Mouse (Mus musculus): ENCODE data around the gene Esrra. TPM values are rescaled to one million over a fixed set of nuclear protein-coding genes. Genes with fewer than 3 reads are reported as not detected.
A peak's percentile ranks its signal among the peaks of the same experiment; 100 is the strongest.

Gene Esrra
- polyA plus RNA-seq, 1 experiment from 2014 or later = 3.3 TPM

DNA sequence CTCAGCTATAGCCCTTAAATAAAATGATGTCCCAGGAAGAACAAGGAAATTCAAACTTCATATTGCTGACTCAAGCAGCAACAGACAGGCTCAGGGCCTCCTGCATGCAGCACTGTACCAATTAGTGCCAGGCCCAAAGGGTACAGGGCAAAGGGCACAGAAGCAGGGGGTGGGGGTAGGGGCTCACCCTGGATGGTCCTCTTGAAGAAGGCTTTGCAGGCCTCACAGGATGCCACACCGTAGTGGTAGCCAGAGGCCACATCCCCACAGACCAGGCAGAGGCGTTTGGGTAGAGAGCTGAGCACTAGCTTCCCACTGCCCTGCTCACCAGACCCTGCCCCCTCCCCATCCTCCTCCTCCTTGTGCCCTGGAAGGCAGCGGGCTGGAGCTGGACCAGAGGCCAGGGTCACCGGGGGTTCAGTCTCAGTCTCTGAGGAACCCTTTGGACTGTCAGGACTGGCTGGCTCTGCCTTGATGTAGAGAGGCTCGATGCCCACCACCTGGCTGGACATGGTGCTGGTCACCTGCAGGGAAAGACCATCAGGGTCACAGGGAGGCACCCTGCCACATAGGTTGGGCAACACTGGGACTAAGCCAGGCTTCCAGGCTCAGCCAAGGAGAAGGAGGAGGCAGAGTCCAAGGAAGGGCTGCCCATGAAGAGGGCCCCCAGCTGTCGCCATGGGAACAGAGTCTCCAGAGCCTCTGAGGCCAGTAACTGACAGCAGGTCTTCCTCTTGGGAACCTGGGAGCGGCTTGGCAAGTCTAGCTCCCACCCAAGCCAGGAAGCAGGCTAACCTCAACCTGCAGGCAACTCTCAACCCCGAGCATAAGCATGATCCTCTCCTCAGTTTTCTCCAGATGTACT lies 1.5 kb downstream of the Esrra start:
- ATAC-seq (ENCODE audit: insufficient number of reproducible peaks, low FRiP score, low TSS enrichment, low read depth) = 0 out of 2 replicates have a peak, but pooled peaks have one; percentile 3
- Histone ChIP-seq H3K4me3 (ENCODE audit: low read depth, low read length) (no peak overlapping the region), H3K36me3 (ENCODE audit: control insufficient read depth, insufficient read depth, low read length) (no peaks in the 10 kb centered on the region), H3K9me3 (ENCODE audit: control insufficient read depth, low read length) (no peaks in the 10 kb centered on the region), H3K27me3 (ENCODE audit: control insufficient read depth, insufficient read depth, low read length) (peaks cover 24% of the 10 kb centered on the region), H3K4me1 (ENCODE audit: control insufficient read depth, insufficient read depth, low read length) (peaks cover 5% of the 10 kb centered on the region), H3K9ac (ENCODE audit: low read length) (peak overlapping the region; percentile 30; the same call in 1 of the 2 replicates), H3K27ac (replicated peaks; ENCODE audit: low read depth, low read length) (no peak overlapping the region), H3K4me2 (ENCODE audit: low read depth, severe bottlenecking) (peak overlapping the region; percentile 87; the same call in 1 of the 2 replicates)
- WGBS = 43% methylated on average over 8 of the region's 8 CpGs
- no peak for DNase-seq (ENCODE audit: low spot score)

- Histone ChIP-seq H3K27ac (replicated peaks; ENCODE audit: low read depth, low read length) (no peak overlapping the region), H3K4me3 (ENCODE audit: low read depth, low read length) (no peak overlapping the region), H3K4me1 (ENCODE audit: control insufficient read depth, insufficient read depth, low read length) (peaks cover 5% of the 10 kb centered on the region), H3K27me3 (ENCODE audit: control insufficient read depth, insufficient read depth, low read length) (peaks cover 18% of the 10 kb centered on the region), H3K36me3 (ENCODE audit: control insufficient read depth, insufficient read depth, low read length) (no peaks in the 10 kb centered on the region), H3K9me3 (ENCODE audit: control insufficient read depth, low read length) (no peaks in the 10 kb centered on the region), H3K4me2 (ENCODE audit: low read depth, severe bottlenecking) (no peak overlapping the region), H3K9ac (ENCODE audit: low read length) (0 out of 2 replicates have a peak overlapping the region, but pooled peaks have one; percentile 30)
- ATAC-seq (ENCODE audit: insufficient number of reproducible peaks, low FRiP score, low TSS enrichment, low read depth) (no peak), DNase-seq (ENCODE audit: low spot score) (no peak)
Measured at GRCm38 (mm10) chr19:6919431-6919830, 2.2 kb downstream of the Esrra start.

DNA sequence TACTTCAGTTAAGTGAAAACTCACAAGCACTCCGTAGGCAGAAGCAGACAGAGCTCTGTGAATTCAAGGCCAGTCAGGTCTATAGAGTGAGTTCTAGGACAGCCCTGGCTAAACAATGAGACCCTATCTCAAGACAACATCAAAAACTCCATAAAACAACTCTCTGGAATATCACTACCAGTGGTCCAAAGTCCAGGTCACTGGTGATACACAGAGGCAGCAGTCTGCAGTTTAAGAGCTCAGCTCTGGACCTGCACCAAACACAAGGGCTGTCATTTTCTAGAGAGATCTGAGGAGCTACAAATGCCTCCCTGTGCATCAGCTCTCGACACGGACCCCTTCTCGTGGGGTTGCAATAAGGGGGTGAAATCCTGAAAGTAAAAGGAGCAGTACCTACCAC lies 3.3 kb downstream of the Esrra start:
- ATAC-seq (ENCODE audit: insufficient number of reproducible peaks, low FRiP score, low TSS enrichment, low read depth) (no peak), DNase-seq (ENCODE audit: low spot score) (no peak)
- Histone ChIP-seq H3K27me3 (ENCODE audit: control insufficient read depth, insufficient read depth, low read length) (peaks cover 10% of the 10 kb centered on the region), H3K4me1 (ENCODE audit: control insufficient read depth, insufficient read depth, low read length) (peaks cover 5% of the 10 kb centered on the region), H3K4me2 (ENCODE audit: low read depth, severe bottlenecking) (no peak overlapping the region), H3K9ac (ENCODE audit: low read length) (no peak overlapping the region; the same call in 1 of the 2 replicates), H3K27ac (replicated peaks; ENCODE audit: low read depth, low read length) (no peak overlapping the region), H3K4me3 (ENCODE audit: low read depth, low read length) (no peak overlapping the region), H3K9me3 (ENCODE audit: control insufficient read depth, low read length) (no peaks in the 10 kb centered on the region), H3K36me3 (ENCODE audit: control insufficient read depth, insufficient read depth, low read length) (no peaks in the 10 kb centered on the region)
- 92% methylated on average over 4 of the region's 4 CpGs for WGBS

DNA sequence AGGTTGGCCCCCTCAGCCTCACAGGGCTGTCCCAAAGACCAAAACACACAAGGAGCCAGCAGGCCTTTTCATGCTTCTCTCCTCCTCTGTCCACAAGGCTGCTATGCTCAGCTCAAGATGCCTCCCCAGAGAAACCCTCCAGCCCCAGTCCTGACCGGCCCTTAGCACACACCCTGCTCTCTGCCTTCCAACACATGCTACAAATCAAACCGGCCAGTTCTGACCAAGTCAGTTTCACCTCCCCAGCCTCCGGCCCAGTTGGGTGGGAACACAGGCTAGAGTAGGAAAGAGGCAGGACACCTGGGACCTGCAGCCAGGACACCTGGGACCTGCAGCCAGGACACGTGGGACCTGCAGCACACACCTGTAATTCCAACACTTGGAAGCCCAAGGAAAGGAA lies 5.1 kb downstream of the Esrra start:
- Histone ChIP-seq H3K36me3 (ENCODE audit: control insufficient read depth, insufficient read depth, low read length) (peaks cover 10% of the 10 kb centered on the region), H3K4me1 (ENCODE audit: control insufficient read depth, insufficient read depth, low read length) (peaks cover 5% of the 10 kb centered on the region), H3K4me2 (ENCODE audit: low read depth, severe bottlenecking) (no peak overlapping the region), H3K9me3 (ENCODE audit: control insufficient read depth, low read length) (no peaks in the 10 kb centered on the region), H3K27me3 (ENCODE audit: control insufficient read depth, insufficient read depth, low read length) (no peaks in the 10 kb centered on the region), H3K9ac (ENCODE audit: low read length) (no peak overlapping the region), H3K4me3 (ENCODE audit: low read depth, low read length) (no peak overlapping the region), H3K27ac (replicated peaks; ENCODE audit: low read depth, low read length) (no peak overlapping the region)
- ATAC-seq (ENCODE audit: insufficient number of reproducible peaks, low FRiP score, low TSS enrichment, low read depth) (no peak), DNase-seq (ENCODE audit: low spot score) (no peak)
- WGBS = 72% methylated on average over 4 of the region's 4 CpGs

- Histone ChIP-seq H3K36me3 (ENCODE audit: control insufficient read depth, insufficient read depth, low read length) (peaks cover 12% of the 10 kb centered on the region), H3K9me3 (ENCODE audit: control insufficient read depth, low read length) (no peaks in the 10 kb centered on the region), H3K27me3 (ENCODE audit: control insufficient read depth, insufficient read depth, low read length) (no peaks in the 10 kb centered on the region), H3K27ac (replicated peaks; ENCODE audit: low read depth, low read length) (no peak overlapping the region), H3K4me3 (ENCODE audit: low read depth, low read length) (no peak overlapping the region), H3K4me2 (ENCODE audit: low read depth, severe bottlenecking) (no peak overlapping the region), H3K4me1 (ENCODE audit: control insufficient read depth, insufficient read depth, low read length) (peaks cover 6% of the 10 kb centered on the region; the same call in 1 of the 2 replicates), H3K9ac (ENCODE audit: low read length) (no peak overlapping the region)
- DNase-seq (ENCODE audit: low spot score) (no peak), ATAC-seq (ENCODE audit: insufficient number of reproducible peaks, low FRiP score, low TSS enrichment, low read depth) (no peak)
- 83% methylated on average over 4 of the region's 4 CpGs for WGBS
Measured at GRCm38 (mm10) chr19:6915276-6915675, 6.3 kb downstream of the Esrra start.

DNA sequence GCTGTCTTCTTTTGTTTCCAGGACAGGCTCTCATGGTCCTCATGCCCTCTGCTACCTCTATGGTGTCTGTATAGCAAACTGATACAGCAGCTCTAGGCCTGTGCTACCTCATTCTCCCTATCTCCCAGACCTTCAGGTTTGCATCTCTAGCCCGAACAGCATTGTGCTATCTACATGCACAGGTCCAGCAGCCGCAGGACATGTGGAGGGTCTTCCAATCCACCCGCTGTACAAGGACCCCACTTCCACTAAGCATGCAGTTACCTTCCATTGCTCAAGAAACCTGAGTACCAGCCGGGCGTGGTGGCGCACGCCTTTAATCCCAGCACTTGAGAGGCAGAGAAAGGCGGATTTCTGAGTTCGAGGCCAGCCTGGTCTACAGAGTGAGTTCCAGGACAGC lies 7.1 kb downstream of the Esrra start:
- Histone ChIP-seq H3K4me2 (ENCODE audit: low read depth, severe bottlenecking) (no peak overlapping the region), H3K9ac (ENCODE audit: low read length) (no peak overlapping the region), H3K27ac (replicated peaks; ENCODE audit: low read depth, low read length) (no peak overlapping the region), H3K27me3 (ENCODE audit: control insufficient read depth, insufficient read depth, low read length) (no peaks in the 10 kb centered on the region), H3K36me3 (ENCODE audit: control insufficient read depth, insufficient read depth, low read length) (peaks cover 12% of the 10 kb centered on the region), H3K9me3 (ENCODE audit: control insufficient read depth, low read length) (no peaks in the 10 kb centered on the region), H3K4me3 (ENCODE audit: low read depth, low read length) (no peak overlapping the region), H3K4me1 (ENCODE audit: control insufficient read depth, insufficient read depth, low read length) (peaks cover 6% of the 10 kb centered on the region; the same call in 1 of the 2 replicates)
- 95% methylated on average over 9 of the region's 9 CpGs for WGBS
- DNase-seq (ENCODE audit: low spot score) (no peak), ATAC-seq (ENCODE audit: insufficient number of reproducible peaks, low FRiP score, low TSS enrichment, low read depth) (no peak)

DNA sequence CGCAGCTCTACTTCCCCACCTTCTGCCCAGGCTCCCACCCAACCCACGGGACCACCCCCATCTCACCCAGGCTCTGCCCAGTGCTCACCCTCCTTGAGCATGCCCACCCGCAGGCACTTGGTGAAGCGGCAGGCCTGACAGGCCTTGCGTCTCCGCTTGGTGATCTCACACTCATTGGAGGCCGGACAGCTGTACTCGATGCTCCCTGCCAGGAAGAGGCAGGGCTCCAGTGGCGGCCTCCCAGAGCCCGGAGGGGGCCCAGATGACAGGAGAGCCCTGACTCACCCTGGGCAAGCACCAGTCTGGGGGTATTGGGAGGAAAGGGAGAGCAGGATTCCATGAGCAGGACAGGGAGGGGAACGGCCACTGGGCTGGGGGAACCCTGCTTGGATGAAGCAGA lies 7.6 kb downstream of the Esrra start:
- 88% methylated on average over 11 of the region's 11 CpGs for WGBS
- Histone ChIP-seq H3K27me3 (ENCODE audit: control insufficient read depth, insufficient read depth, low read length) (no peaks in the 10 kb centered on the region), H3K4me3 (ENCODE audit: low read depth, low read length) (no peak overlapping the region), H3K9me3 (ENCODE audit: control insufficient read depth, low read length) (no peaks in the 10 kb centered on the region), H3K4me2 (ENCODE audit: low read depth, severe bottlenecking) (no peak overlapping the region), H3K4me1 (ENCODE audit: control insufficient read depth, insufficient read depth, low read length) (peaks cover 6% of the 10 kb centered on the region; the same call in 1 of the 2 replicates), H3K9ac (ENCODE audit: low read length) (no peak overlapping the region), H3K27ac (replicated peaks; ENCODE audit: low read depth, low read length) (no peak overlapping the region), H3K36me3 (ENCODE audit: control insufficient read depth, insufficient read depth, low read length) (peaks cover 12% of the 10 kb centered on the region)
- ATAC-seq (ENCODE audit: insufficient number of reproducible peaks, low FRiP score, low TSS enrichment, low read depth) = no peak
- no peak for DNase-seq (ENCODE audit: low spot score)

- Histone ChIP-seq H3K4me1 (ENCODE audit: control insufficient read depth, insufficient read depth, low read length) (peaks cover 12% of the 10 kb centered on the region; the same call in 1 of the 2 replicates), H3K27me3 (ENCODE audit: control insufficient read depth, insufficient read depth, low read length) (no peaks in the 10 kb centered on the region), H3K27ac (replicated peaks; ENCODE audit: low read depth, low read length) (no peak overlapping the region), H3K4me2 (ENCODE audit: low read depth, severe bottlenecking) (no peak overlapping the region), H3K9ac (ENCODE audit: low read length) (no peak overlapping the region), H3K9me3 (ENCODE audit: control insufficient read depth, low read length) (no peaks in the 10 kb centered on the region), H3K36me3 (ENCODE audit: control insufficient read depth, insufficient read depth, low read length) (peaks cover 12% of the 10 kb centered on the region), H3K4me3 (ENCODE audit: low read depth, low read length) (no peak overlapping the region)
- DNase-seq (ENCODE audit: low spot score) (no peak), ATAC-seq (ENCODE audit: insufficient number of reproducible peaks, low FRiP score, low TSS enrichment, low read depth) (no peak)
- WGBS = 87% methylated on average over 6 of the region's 6 CpGs
Measured at GRCm38 (mm10) chr19:6913036-6913435, 8.6 kb downstream of the Esrra start.

All from limb, embryonic 11.5 days (tissue).